Mouse (Mus musculus) spleen, adult 2 months (tissue): Measurements from ENCODE around the gene Flt3l. TPM values are rescaled to one million over a fixed set of nuclear protein-coding genes. Genes with fewer than 3 reads are reported as not detected.
A peak's percentile ranks its signal among the peaks of the same experiment; 100 is the strongest.

Experiments used
- DNase-seq, 2 experiments: peaks; one replicate each; pipeline versions ENCODE4 v3.0.0 to v3.0.0-alpha.2; 2012 to 2021; ENCODE audit warnings: low spot score in 2 of 2, low read depth in 1 of 2
- H3K27ac ChIP-seq: fragments of 200-500 bp; 2 replicates; pipeline ENCODE4 v1.5.1; 2012; ENCODE audit warnings: low read length, inconsistent platforms; ENCODE audit not compliant: insufficient read depth
- H3K27me3 ChIP-seq: fragments of 200-500 bp; 2 replicates; pipeline ENCODE4 v1.6.1; 2012; ENCODE audit warnings: mild to moderate bottlenecking, moderate library complexity, low read length, inconsistent platforms; ENCODE audit not compliant: control insufficient read depth, insufficient read depth
- H3K36me3 ChIP-seq: fragments of 200-500 bp; 2 replicates; pipeline ENCODE4 v1.6.1; 2012; ENCODE audit warnings: mild to moderate bottlenecking, low read length, inconsistent platforms; ENCODE audit not compliant: control insufficient read depth, insufficient read depth
- H3K4me1 ChIP-seq: fragments of 200-500 bp; 2 replicates; pipeline ENCODE4 v1.6.1; 2011; ENCODE audit warnings: inconsistent platforms; ENCODE audit not compliant: control insufficient read depth, insufficient read depth, insufficient read length
- H3K4me3 ChIP-seq: fragments of 200-500 bp; 2 replicates; pipeline ENCODE4 v1.5.1; 2011; ENCODE audit warnings: mild to moderate bottlenecking, inconsistent platforms; ENCODE audit not compliant: insufficient read depth, insufficient read length; ENCODE audit errors: extremely low read depth
- CTCF ChIP-seq: fragments of 200-500 bp; IDR thresholded peaks from 2 replicates; pipeline ENCODE4 v1.5.1; 2011; ENCODE audit warnings: mild to moderate bottlenecking, inconsistent platforms; ENCODE audit not compliant: insufficient read depth, insufficient read length, insufficient replicate concordance; ENCODE audit errors: extremely low read depth
- POLR2A ChIP-seq: fragments of 200-500 bp; IDR thresholded peaks from 2 replicates; pipeline ENCODE4 v1.6.1; 2011; ENCODE audit warnings: low read depth, low read length, inconsistent platforms
- WGBS: fragments of 180-500 bp; shearing (Covaris S2); methylation state at CpG from one replicate; pipeline ENCODE4 v1.1.7; 2018; 5-methylcytosine and 5-hydroxymethylcytosine counted together
- polyA plus RNA-seq: library from polyadenylated mRNA; depleted of rRNA; stranded (reverse); fragments of >200 nt; gene quantifications from 2 replicates; pipeline ENCODE4 v1.2.3, GENCODE M21; 2012

The Flt3l gene
- polyA plus RNA-seq, 1 experiment = 183 TPM

DNA sequence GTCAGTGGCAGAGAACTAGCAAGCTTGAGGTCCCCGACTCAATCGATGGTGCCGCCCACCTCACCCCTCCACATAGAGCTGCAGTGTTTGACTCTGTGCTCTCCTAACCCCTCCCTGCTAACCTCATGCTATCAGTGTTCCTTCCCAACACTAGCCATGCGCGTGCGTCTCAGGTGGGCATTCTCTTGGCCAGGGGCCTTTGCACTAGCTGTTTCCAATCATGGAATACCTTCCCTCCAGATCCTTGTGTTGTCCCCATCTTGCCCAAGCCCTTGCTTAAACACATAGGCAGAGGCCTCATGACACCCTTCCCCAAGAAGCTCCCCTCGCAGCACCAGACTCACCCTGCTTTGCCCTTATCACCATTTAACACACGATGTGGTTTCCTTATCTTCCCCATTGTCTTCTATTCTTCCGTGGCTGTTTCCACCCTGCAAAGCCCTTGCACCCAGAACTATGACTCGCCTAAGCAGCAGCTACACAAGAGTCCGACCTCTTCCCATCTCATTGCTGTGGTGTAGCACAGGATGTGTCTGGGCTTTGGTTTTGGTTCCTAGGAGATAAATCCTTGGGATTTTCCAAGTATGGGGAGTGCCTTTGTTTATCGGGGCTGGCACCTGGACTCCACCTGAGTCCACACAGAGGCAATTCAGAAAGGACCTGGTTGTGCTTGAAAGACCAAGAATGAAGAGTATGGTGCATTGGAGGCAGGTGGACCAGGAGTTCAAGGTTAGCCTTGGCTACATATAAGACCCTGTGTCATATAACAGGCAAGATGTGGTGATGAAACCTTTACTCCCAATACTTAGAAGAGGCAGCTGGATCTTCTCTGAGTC lies 1.2 kb upstream of the Flt3l start:
- 38% methylated on average over 12 of the region's 12 CpGs for WGBS
- peaks cover 3% of the 10 kb centered on the region for H3K36me3 ChIP-seq
- H3K4me3 ChIP-seq = no peak overlapping the region
- peak overlapping the region; percentile 15; the same call in 1 of the 2 replicates for H3K27ac ChIP-seq
- DNase-seq = no peak
- H3K27me3 ChIP-seq = no peaks in the 10 kb centered on the region
- peaks cover 5% of the 10 kb centered on the region; the same call in 1 of the 2 replicates for H3K4me1 ChIP-seq
- TF ChIP-seq POLR2A (no peak), CTCF (no peak)

DNA sequence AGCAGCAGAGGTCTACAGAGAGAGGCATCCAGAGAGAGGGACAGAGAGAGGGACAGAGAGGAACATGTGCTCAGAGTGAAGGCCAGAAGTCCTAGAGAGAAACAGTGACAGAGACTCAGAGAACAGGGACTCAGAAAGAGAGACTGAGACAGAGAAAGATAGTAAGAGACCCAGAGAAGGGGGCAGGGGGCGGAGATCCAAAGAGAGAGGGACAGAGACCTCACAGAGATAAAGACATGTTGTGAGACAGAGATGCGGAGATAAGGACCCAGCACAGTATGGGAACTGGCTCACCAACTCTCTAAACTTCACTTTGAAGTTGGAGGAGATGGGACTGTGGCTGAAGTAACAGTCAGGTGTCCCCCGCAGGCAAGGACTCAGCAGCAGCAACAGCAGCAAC lies 862 bp downstream of the Flt3l start:
- 62% methylated on average over 3 of the region's 3 CpGs for WGBS
- peaks cover 5% of the 10 kb centered on the region; the same call in 1 of the 2 replicates for H3K4me1 ChIP-seq

DNA sequence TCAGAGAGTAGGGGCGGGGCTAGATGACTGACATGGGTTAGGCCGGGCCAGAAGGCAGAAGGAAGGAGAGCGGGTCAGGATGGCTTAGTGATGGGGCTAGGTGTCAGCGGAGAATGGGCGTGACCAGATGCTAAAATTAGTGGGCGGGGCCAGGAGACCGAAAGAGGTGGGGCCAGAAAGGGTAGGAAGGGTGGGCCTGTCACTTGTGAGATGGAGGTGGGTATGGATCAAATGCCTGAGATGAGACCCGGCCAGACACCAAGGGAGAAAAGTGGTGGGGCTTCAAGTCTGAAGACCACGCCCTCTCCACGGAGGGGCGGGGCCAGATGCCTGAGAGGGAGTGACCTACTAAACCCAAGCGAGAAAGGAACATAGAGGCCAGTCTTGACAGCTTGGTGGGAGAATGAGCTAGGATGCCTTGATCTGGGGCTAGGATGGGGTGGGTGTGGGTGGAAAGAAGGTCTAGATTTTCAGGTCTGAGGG lies 1.6 kb downstream of the Flt3l start:
- peaks cover 5% of the 10 kb centered on the region; the same call in 1 of the 2 replicates for H3K4me1 ChIP-seq
- 25% methylated on average over 12 of the region's 12 CpGs for WGBS
- H3K27me3 ChIP-seq = no peaks in the 10 kb centered on the region
- TF ChIP-seq POLR2A (no peak), CTCF (no peak)
- H3K36me3 ChIP-seq = peaks cover 8% of the 10 kb centered on the region
- no peak overlapping the region; the same call in 1 of the 2 replicates for H3K4me3 ChIP-seq
- DNase-seq = no peak
- H3K27ac ChIP-seq = 0 out of 2 replicates have a peak overlapping the region, but pooled peaks have one; percentile 68

More for the DNA sequence above, 862 bp downstream of the Flt3l start:
- TF ChIP-seq POLR2A (no peak), CTCF (no peak)
- H3K4me3 ChIP-seq = peak overlapping the region; percentile 84
- peaks cover 8% of the 10 kb centered on the region for H3K36me3 ChIP-seq
- H3K27ac ChIP-seq = peak overlapping the region; percentile 68
- no peaks in the 10 kb centered on the region for H3K27me3 ChIP-seq
- no peak for DNase-seq

DNA sequence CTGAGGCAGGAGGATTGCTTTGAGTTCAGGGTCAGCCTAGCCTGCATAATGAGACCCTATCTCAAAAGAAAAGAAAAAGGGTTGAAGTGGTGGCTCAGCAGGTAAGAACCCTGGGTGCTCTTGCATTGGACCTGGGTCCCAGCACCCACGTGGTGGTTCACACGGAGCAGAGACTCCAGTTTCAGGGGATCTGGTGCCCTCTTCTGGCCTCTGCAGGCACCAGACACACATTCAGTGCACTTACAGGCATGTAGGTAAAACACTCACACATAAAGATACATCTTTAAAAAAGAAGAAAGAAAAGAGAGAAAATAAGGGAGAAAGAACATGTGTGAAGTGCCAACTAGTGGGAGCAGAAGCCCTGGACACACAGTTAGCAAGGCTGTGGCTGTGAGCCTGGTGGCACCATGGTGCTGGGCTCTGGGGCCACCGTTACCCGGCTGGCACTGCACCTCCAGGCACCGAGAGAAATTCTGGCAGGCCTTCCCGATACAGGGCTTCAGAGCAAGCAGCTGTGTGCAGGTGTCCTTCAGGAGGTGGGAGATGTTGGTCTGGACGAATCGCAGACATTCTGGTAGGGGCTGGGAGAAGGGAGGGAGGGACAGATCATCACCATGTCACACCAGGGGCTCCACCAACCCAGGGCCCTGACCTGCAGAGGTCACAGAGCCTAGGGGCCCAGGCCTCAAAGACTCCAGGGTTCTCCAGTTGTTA lies 2.6 kb downstream of the Flt3l start:
- no peaks in the 10 kb centered on the region for H3K27me3 ChIP-seq
- 91% methylated on average over 8 of the region's 8 CpGs for WGBS
- peaks cover 5% of the 10 kb centered on the region; the same call in 1 of the 2 replicates for H3K4me1 ChIP-seq
- no peak for TF ChIP-seq POLR2A
- peak; percentile 7; the same call in 1 of the 2 replicates for TF ChIP-seq CTCF
- no peak overlapping the region for H3K27ac ChIP-seq
- DNase-seq = no peak
- no peak overlapping the region for H3K4me3 ChIP-seq
- H3K36me3 ChIP-seq = peaks cover 8% of the 10 kb centered on the region

- H3K27ac ChIP-seq = no peak overlapping the region
- no peak for TF ChIP-seq CTCF
- no peak for TF ChIP-seq POLR2A
- H3K4me1 ChIP-seq = peaks cover 5% of the 10 kb centered on the region; the same call in 1 of the 2 replicates
- H3K4me3 ChIP-seq = no peak overlapping the region
- 98% methylated on average over 11 of the region's 11 CpGs for WGBS
- no peaks in the 10 kb centered on the region for H3K27me3 ChIP-seq
- no peak for DNase-seq
- H3K36me3 ChIP-seq = peaks cover 12% of the 10 kb centered on the region
These were observed 4.4 kb downstream of the Flt3l start for GRCm38 (mm10) chr7:45131850-45132249.

GRCm38 (mm10) chr7:45129776-45130512 lies 6.3 kb downstream of the Flt3l start:
- TF ChIP-seq CTCF = no peak
- TF ChIP-seq POLR2A = no peak
- no peak overlapping the region for H3K4me3 ChIP-seq
- H3K36me3 ChIP-seq = peaks cover 29% of the 10 kb centered on the region
- H3K4me1 ChIP-seq = peaks cover 3% of the 10 kb centered on the region; the same call in 1 of the 2 replicates
- WGBS = 75% methylated on average over 15 of the region's 15 CpGs
- no peak overlapping the region for H3K27ac ChIP-seq
- no peak for DNase-seq
- no peaks in the 10 kb centered on the region for H3K27me3 ChIP-seq
